Mouse (Mus musculus) E14TG2a.4 (cell line): ENCODE measurements around the gene Pigo.

ENCODE experiments used
- CTCF ChIP-seq: conservative IDR thresholded peaks from 2 replicates; pipeline ENCODE4 v1.5.1; 2014; ENCODE audit warnings: low read length
- NANOG ChIP-seq: IDR thresholded peaks from 2 replicates; pipeline ENCODE4 v1.6.1; 2014; ENCODE audit warnings: borderline replicate concordance, low read length, mixed read lengths
- POU5F1 ChIP-seq: IDR thresholded peaks from 2 replicates; pipeline ENCODE4 v1.6.1; 2014; ENCODE audit warnings: low read length, borderline replicate concordance

- TF ChIP-seq CTCF, result no peak
- TF ChIP-seq NANOG, result no peak
- no peak for TF ChIP-seq POU5F1
Observed at GRCm38 (mm10) chr4:43037860-43038566, 12.4 kb upstream of the Pigo start.
